Mouse (Mus musculus): ENCODE measurements at regions not wholly inside any gene's neighbourhood (a gene's known extent, or its start where the extent isn't known, plus 50 kb on each side); places are given as distances from the start of the nearest gene placed in this dataset.
"Not testable (repeated sequence)": the region's sequence is repeated elsewhere in the genome, so short reads cannot be mapped to it uniquely, and the experiment has no call there.

- intact Hi-C loops (cut with DNase I): no loop called here
- no peak for DNase-seq (ENCODE audit: low spot score in 2 of 2)
These were observed 396.0 kb upstream of the Klhl29 start for GRCm38 (mm10) chr12:5771399-5771978.

GRCm38 (mm10) chr12:5770531-5770930 is 395.0 kb upstream of the Klhl29 start:
- intact Hi-C loops (cut with DNase I): no loop called here
- no peak for DNase-seq (ENCODE audit: low spot score in 2 of 2)

- intact Hi-C loops (cut with DNase I): no loop called here
- no peak for DNase-seq (ENCODE audit: low spot score in 2 of 2)
These were observed 389.1 kb upstream of the Klhl29 start for GRCm38 (mm10) chr12:5764445-5765170.

GRCm38 (mm10) chr12:5764026-5764425 is 388.5 kb upstream of the Klhl29 start:
- no peak for DNase-seq (ENCODE audit: low spot score in 2 of 2)
- intact Hi-C loops (cut with DNase I): no loop called here

GRCm38 (mm10) chr12:5762306-5762927 is 386.9 kb upstream of the Klhl29 start:
- intact Hi-C loops (cut with DNase I): no loop called here
- no peak for DNase-seq (ENCODE audit: low spot score in 2 of 2)

- intact Hi-C loops (cut with DNase I): loop anchor here (2.0 kb wide), 1 partner anchor 1469 kb away; no protein-coding TSS in a partner anchor
- DNase-seq (ENCODE audit: low spot score in 2 of 2): peak; percentile 24 to 74
These were observed 384.0 kb upstream of the Klhl29 start for GRCm38 (mm10) chr12:5759485-5759884.

GRCm38 (mm10) chr12:5757766-5758165 is 382.3 kb upstream of the Klhl29 start:
- DNase-seq (ENCODE audit: low spot score in 2 of 2): peak in 1 of 2 experiments; percentile 76
- intact Hi-C loops (cut with DNase I): loop anchor here (2.0 kb wide), 1 partner anchor 1471 kb away; no protein-coding TSS in a partner anchor

- intact Hi-C loops (cut with DNase I): no loop called here
- no peak for DNase-seq (ENCODE audit: low spot score in 2 of 2)
These were observed 381.9 kb upstream of the Klhl29 start for GRCm38 (mm10) chr12:5757361-5757760.

- no peak for DNase-seq (ENCODE audit: low spot score in 2 of 2)
- intact Hi-C loops (cut with DNase I): loop anchor here (2.0 kb wide), 1 partner anchor 885 kb away; no protein-coding TSS in a partner anchor
These were observed 378.3 kb upstream of the Klhl29 start for GRCm38 (mm10) chr12:5753831-5754230.

- intact Hi-C loops (cut with DNase I): no loop called here
- no peak for DNase-seq (ENCODE audit: low spot score in 2 of 2)
These were observed 368.7 kb upstream of the Klhl29 start for GRCm38 (mm10) chr12:5744086-5744709.

GRCm38 (mm10) chr12:5736066-5736465 is 360.6 kb upstream of the Klhl29 start:
- intact Hi-C loops (cut with DNase I): no loop called here
- no peak for DNase-seq (ENCODE audit: low spot score in 2 of 2)

- intact Hi-C loops (cut with DNase I): no loop called here
- DNase-seq (ENCODE audit: low spot score in 2 of 2): no peak
These were observed 359.4 kb upstream of the Klhl29 start for GRCm38 (mm10) chr12:5734902-5735301.

GRCm38 (mm10) chr12:5723113-5723512 is 347.6 kb upstream of the Klhl29 start:
- DNase-seq (ENCODE audit: low spot score in 2 of 2): no peak
- intact Hi-C loops (cut with DNase I): no loop called here

GRCm38 (mm10) chr12:5717527-5717926 is 342.0 kb upstream of the Klhl29 start:
- intact Hi-C loops (cut with DNase I); DNase-seq (ENCODE audit: low spot score in 2 of 2): not testable (repeated sequence)

GRCm38 (mm10) chr12:5698778-5699454 is 323.4 kb upstream of the Klhl29 start:
- no peak for DNase-seq (ENCODE audit: low spot score in 2 of 2)
- intact Hi-C loops (cut with DNase I): no loop called here

- intact Hi-C loops (cut with DNase I): no loop called here
- peak in 1 of 2 experiments; percentile 5 for DNase-seq (ENCODE audit: low spot score in 2 of 2)
These were observed 306.7 kb upstream of the Klhl29 start for GRCm38 (mm10) chr12:5682182-5682581.

GRCm38 (mm10) chr12:5678126-5678525 is 302.6 kb upstream of the Klhl29 start:
- intact Hi-C loops (cut with DNase I); DNase-seq (ENCODE audit: low spot score in 2 of 2): not testable (repeated sequence)

- intact Hi-C loops (cut with DNase I): no loop called here
- no peak for DNase-seq (ENCODE audit: low spot score in 2 of 2)
These were observed 293.0 kb upstream of the Klhl29 start for GRCm38 (mm10) chr12:5668486-5668885.

- DNase-seq (ENCODE audit: low spot score in 2 of 2): peak in 1 of 2 experiments; percentile 17
- intact Hi-C loops (cut with DNase I): no loop called here
These were observed 262.2 kb upstream of the Klhl29 start for GRCm38 (mm10) chr12:5637571-5638275.

Data from left cerebral cortex, postnatal 25 days (tissue).